Mouse (Mus musculus): ENCODE data around the gene Sult2a5.

The Sult2a5 gene

GRCm38 (mm10) chr7:13623667-13624066 is at the start of gene Sult2a5:
Gene Sult2a5 (plus strand): TSS chr7:13623967.
- no peak for DNase-seq (ENCODE audit: low read depth, low spot score)
